Mouse (Mus musculus): ENCODE results near the gene Myocos. TPM values are rescaled to one million over a fixed set of nuclear protein-coding genes. Genes with fewer than 3 reads are reported as not detected.
A peak's percentile ranks its signal among the peaks of the same experiment; 100 is the strongest.
"Not testable (repeated sequence)": the region's sequence is repeated elsewhere in the genome, so short reads cannot be mapped to it uniquely, and the experiment has no call there.

The Myocos gene
- polyA plus RNA-seq, 1 experiment from 2014 or later: not detected

DNA sequence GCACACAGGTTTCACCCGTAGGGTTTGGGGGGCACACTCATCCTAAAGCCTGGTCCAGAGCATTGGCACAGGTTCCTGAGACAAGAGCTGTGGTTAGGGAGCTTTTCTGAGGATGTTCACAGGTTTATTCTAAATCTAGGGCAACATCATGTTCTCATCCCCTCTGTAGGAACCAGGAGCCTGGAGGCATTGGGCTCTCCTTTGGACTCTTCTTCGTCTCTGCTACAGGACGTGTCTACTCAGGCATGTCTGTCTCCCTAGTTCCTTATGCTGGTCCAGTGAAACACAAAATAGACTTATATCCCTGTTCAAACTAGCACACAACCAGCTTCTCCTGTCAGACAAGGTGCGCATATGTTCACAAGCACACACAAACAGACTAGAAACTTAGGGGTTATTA is 19.5 kb downstream of the Myocos start:
- WGBS (ENCODE audit: missing documents): 94% methylated on average over 4 of the region's 4 CpGs
- H3K36me3 ChIP-seq (ENCODE audit: inconsistent target): no peaks in the 10 kb centered on the region

DNA sequence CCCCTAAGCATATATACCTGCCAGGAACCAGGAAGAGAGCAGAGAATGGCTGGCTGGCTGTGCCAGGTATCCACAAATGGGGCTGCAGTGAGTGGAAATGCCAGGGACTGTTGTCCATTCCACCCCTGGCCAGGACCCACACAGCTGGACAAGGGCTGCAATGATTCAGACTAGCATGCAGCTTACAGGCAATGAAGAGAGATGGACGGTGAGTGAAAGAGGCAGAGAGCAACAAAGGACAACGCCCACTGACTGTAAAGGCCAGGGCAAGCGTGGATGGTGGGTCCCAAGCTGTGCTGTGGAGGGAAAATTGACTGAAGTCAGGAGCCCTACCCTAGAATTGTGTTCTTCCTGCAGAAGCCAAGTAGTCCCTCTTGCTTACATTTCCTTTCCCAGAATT is 21.5 kb downstream of the Myocos start:
- Histone ChIP-seq H3K36me3 (ENCODE audit: inconsistent target) (no peaks in the 10 kb centered on the region), H3K27ac (no peak overlapping the region), H3K4me3 (ENCODE audit: inconsistent target) (no peak overlapping the region), H3K79me2 (ENCODE audit: inconsistent target) (no peaks in the 10 kb centered on the region)
- 86% methylated on average over 3 of the region's 3 CpGs for WGBS (ENCODE audit: missing documents)

More for the DNA sequence above, 19.5 kb downstream of the Myocos start:
- no peak overlapping the region for H3K27ac ChIP-seq
- no peak overlapping the region for H3K4me3 ChIP-seq (ENCODE audit: inconsistent target)
- H3K79me2 ChIP-seq (ENCODE audit: inconsistent target): no peaks in the 10 kb centered on the region

DNA sequence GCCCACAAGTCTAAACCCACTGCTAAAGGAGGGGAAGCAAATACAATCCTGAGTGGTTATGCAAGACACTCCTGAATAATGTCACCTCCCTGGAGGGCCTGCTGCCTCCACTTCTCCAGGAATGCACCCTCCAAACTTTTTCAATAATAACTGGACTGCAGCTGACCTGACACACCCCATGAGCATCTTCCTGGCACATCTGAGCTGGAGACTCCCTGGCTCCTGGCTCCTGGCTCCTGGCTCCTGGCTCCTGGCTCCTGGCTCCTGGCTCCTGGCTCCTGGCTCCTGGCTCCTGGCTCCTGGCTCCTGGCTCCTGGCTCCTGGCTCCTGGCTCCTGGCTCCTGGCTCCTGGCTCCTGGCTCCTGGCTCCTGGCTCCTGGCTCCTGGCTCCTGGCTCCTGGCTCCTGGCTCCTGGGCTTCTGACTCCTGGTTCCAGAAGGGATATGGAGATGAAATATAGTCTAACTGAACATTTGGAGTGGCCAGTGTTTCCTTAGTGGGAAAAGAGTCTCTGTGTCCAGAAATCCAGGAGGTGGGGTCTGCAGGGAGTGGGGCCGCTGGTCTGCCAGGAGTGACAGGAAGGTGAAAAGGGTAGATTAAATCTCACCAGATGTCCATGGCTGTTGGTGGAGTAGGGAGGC is 22.6 kb downstream of the Myocos start:
- H3K4me3 ChIP-seq (ENCODE audit: inconsistent target); H3K79me2 ChIP-seq (ENCODE audit: inconsistent target); H3K27ac ChIP-seq; H3K36me3 ChIP-seq (ENCODE audit: inconsistent target): not testable (repeated sequence)
- 62% methylated on average over 1 of the region's 1 CpGs for WGBS (ENCODE audit: missing documents)

DNA sequence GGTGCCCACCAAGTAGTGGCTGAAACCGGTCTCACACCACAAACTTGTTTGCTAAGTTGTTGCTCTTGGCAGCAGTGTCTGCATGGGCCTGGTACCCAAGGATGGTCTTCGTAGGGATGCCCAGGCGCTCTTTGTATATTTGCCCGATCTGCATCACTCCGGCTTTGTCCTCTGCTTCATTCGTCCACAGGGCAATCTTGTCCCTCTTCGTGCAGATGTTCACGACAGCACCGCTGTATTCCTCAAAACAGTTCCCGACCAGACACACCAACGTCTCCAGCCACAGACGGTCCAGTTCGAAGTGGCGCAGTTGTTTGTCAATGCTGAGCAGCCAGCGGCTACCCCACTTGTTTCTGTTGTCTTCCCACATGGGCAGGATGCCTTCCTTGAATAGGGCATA is 29.7 kb downstream of the Myocos start:
- WGBS (ENCODE audit: missing documents): 93% methylated on average over 14 of the region's 15 CpGs
- not testable (repeated sequence) for H3K27ac ChIP-seq; H3K4me3 ChIP-seq (ENCODE audit: inconsistent target); H3K79me2 ChIP-seq (ENCODE audit: inconsistent target); H3K36me3 ChIP-seq (ENCODE audit: inconsistent target)

DNA sequence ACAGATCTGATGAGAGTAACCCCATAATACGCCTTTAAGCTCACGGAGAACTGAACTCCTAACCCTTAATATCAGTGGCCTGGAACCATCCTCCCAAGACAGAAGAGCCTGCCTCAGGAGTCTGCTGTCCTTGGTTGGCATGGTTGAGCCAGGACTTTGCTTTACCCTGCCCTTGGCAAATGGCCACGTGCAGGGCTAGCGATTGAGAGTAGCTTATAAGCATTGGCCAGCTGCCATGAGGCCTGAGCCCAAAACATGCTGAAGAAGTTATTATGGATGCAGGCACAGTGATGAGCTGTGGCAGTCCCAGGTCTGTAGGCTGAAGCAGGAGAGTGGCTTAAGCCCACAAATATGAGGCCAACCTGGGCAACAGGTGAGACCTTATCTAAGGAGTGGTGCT is 30.2 kb downstream of the Myocos start:
- not testable (repeated sequence) for H3K27ac ChIP-seq; H3K4me3 ChIP-seq (ENCODE audit: inconsistent target); H3K79me2 ChIP-seq (ENCODE audit: inconsistent target); H3K36me3 ChIP-seq (ENCODE audit: inconsistent target)
- WGBS (ENCODE audit: missing documents): 63% methylated on average over 4 of the region's 4 CpGs

DNA sequence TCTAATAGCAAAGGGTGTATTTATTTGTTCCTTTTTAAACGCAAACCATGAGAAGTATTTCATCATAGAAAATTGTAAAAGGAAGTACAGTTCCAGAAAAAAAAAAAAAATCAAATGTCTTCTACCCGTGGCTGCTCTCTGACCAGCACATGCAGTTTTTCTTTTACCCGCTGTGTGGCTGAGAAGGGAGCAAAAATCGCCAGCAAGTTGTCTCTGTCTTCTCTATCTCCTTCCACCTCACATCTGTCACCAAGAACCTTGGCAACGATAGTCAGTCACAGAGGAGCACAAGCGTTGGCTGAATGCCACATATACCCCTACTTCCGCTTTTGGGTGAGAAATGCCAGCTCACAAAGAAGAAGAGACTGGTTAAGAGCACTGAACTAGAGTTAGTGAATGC is 32.8 kb downstream of the Myocos start:
- 2% methylated on average over 7 of the region's 7 CpGs for WGBS (ENCODE audit: missing documents)
- H3K4me3 ChIP-seq (ENCODE audit: inconsistent target): peak overlapping the region; percentile 2; the same call in 1 of the 2 replicates
- H3K27ac ChIP-seq: peak overlapping the region; percentile 54
- no peaks in the 10 kb centered on the region for H3K36me3 ChIP-seq (ENCODE audit: inconsistent target)
- no peaks in the 10 kb centered on the region for H3K79me2 ChIP-seq (ENCODE audit: inconsistent target)

DNA sequence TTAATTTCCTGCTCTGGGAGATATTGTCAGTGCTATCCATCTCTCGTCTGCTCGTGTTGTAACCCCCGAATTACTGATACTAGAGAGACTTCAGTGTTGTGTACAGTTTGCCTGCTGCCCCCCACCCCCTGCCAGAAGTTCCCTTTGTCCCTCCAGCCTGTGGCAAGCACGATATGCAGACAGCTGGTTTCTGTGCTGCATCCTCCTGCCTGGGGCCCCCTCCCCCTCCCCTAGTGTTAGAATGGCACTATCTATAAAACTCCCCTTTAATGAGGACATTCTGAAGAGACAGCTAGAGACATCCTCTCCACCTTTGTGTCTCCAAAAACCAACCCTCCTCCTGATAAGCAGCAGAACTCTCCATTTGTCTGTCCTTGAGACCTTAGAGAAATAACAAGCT is 34.1 kb downstream of the Myocos start:
- no peak overlapping the region for H3K4me3 ChIP-seq (ENCODE audit: inconsistent target)
- 75% methylated on average over 4 of the region's 4 CpGs for WGBS (ENCODE audit: missing documents)
- H3K36me3 ChIP-seq (ENCODE audit: inconsistent target): no peaks in the 10 kb centered on the region
- H3K27ac ChIP-seq: no peak overlapping the region
- no peaks in the 10 kb centered on the region for H3K79me2 ChIP-seq (ENCODE audit: inconsistent target)

DNA sequence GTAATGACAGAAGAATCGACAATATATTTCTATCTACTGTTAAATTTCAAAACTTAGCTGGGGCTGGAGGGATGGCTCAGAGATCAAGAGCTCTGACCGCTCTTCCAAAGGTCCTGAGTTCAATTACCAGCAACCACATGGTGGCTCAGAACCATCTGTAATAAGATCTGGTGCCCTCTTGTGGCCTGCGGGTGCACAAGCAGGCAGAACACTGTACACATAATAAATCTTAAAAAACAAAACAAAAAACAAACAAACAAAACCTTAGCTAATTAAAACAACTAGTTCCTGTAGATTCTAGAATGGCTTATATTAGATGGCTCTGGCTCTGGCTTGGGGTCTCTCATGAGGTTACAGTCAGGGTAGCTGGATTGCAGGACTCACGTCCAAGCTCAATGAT is 37.5 kb downstream of the Myocos start:
- H3K79me2 ChIP-seq (ENCODE audit: inconsistent target): no peaks in the 10 kb centered on the region
- no peak overlapping the region for H3K4me3 ChIP-seq (ENCODE audit: inconsistent target)
- H3K36me3 ChIP-seq (ENCODE audit: inconsistent target): no peaks in the 10 kb centered on the region
- H3K27ac ChIP-seq: no peak overlapping the region
- WGBS (ENCODE audit: missing documents): 75% methylated on average over 4 of the region's 4 CpGs

DNA sequence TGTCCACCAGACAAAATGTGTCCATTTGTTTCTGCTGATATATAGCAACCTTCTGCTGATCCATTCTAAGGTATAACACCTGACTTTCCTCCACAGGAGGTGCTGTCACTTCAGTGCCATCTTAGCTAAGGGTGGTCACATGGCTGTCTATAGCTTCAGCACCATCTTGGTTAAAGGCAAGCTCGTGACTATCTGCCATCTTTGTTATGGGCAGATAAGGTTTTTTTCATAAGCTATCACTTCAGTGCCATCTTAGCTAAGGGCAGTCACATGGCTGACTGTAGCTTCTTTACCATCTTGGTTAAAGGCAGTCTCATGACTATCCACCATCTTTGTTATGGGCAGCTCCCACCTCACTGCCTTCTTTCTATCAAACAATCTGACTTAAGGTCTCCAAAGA is 42.5 kb downstream of the Myocos start:
- 88% methylated on average over 1 of the region's 1 CpGs for WGBS (ENCODE audit: missing documents)
- no peaks in the 10 kb centered on the region for H3K36me3 ChIP-seq (ENCODE audit: inconsistent target)
- no peak overlapping the region for H3K27ac ChIP-seq
- H3K4me3 ChIP-seq (ENCODE audit: inconsistent target): no peak overlapping the region
- H3K79me2 ChIP-seq (ENCODE audit: inconsistent target): no peaks in the 10 kb centered on the region

DNA sequence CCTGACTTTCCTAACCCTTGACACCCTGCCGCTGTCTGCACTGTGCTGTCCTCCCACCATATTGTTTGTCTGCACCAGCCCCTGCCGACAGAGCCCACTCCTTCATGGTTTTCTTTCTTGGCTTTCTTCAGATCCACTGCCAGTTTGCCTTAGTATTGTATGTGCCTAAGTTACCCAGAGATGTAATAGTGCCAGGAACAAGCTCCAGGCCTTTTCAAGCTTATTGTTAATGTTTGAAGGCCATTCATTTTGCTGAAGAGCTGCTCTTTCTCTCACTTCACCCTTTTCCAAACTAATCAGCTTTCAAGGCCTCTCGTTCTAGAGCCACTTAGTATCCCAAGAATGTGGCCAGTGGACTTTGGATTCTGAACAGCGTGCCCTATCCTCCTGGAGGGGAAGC is 46.8 kb downstream of the Myocos start:
- Histone ChIP-seq H3K79me2 (ENCODE audit: inconsistent target) (no peaks in the 10 kb centered on the region), H3K4me3 (ENCODE audit: inconsistent target) (no peak overlapping the region), H3K27ac (no peak overlapping the region), H3K36me3 (ENCODE audit: inconsistent target) (no peaks in the 10 kb centered on the region)
- 96% methylated on average over 4 of the region's 4 CpGs for WGBS (ENCODE audit: missing documents)

DNA sequence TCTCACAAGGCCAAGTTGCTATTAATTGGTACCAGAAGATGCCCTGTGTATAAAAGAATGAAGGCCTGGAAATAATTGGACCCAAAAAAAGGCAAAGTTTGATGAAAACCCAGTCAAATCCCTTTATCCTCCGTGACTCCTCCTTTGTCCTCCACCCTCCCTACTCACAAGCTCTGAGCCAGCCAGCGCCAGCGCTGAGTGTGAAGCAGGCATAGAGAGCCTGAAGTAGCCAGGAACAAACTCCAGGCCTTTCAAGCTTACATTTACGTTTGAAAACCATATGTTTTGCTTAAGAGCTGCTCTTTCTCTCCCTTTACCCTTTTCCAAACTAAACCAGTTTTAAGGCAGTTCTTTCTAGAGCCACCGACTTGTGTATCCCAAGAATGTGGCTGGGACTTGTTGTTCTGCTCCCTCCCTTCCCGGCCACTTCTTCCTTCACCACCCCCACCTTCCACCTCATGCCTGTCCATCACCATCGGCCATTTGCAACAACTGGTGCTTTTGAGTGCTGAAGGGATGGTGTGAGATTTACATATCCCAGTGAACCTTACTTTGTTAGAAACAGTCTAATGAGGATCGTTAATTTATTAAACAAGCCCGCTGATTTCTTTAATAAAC is 48.3 kb downstream of the Myocos start:
- Histone ChIP-seq H3K79me2 (ENCODE audit: inconsistent target) (no peaks in the 10 kb centered on the region), H3K4me3 (ENCODE audit: inconsistent target) (no peak overlapping the region), H3K27ac (no peak overlapping the region), H3K36me3 (ENCODE audit: inconsistent target) (no peaks in the 10 kb centered on the region)
- whole genome bisulfite sequencing (ENCODE audit: missing documents): 71% methylated on average over 9 of the region's 9 CpGs

DNA sequence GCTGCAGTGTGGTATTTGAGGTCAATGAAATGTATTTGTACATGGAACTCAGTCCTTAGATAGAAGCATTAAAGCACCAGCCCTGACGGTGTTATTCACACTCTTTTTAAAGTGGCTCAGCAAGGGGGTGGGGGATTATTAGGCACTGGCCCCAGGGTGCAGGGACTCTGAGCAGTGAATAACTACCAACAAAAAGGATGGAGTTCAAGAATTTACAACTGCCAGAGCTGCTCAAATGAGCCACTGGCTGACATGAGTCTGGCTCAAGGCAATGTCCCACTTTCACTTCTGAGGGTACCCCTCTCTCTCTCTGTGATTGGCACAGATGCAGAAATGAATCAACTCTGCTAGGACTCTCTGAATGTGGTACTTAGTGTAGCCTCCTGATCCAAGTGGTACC is 49.9 kb downstream of the Myocos start:
- Histone ChIP-seq H3K4me3 (ENCODE audit: inconsistent target) (no peak overlapping the region), H3K79me2 (ENCODE audit: inconsistent target) (no peaks in the 10 kb centered on the region), H3K27ac (no peak overlapping the region), H3K36me3 (ENCODE audit: inconsistent target) (no peaks in the 10 kb centered on the region)
- WGBS (ENCODE audit: missing documents): 50% methylated on average over 1 of the region's 1 CpGs

DNA sequence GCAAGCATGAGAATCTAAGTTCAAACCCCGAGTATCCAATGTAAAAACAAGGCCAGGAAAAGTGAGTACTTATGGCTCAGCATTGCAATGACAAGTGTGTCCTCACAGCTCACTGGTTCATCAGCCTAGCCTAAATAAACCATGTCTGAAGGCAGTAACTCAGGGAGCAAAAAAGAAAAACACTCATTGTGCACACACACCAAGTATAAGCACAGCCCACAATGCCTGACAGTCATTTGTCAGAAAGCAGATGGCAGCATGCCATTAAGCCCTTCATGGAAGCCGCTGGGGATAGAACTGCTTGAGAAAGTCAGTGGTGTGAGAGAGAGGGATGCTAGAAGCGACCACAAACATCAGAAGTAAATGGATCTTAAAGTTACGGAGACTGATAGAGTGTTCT is 56.7 kb downstream of the Myocos start:
- H3K36me3 ChIP-seq (ENCODE audit: inconsistent target): peaks cover 50% of the 10 kb centered on the region
- H3K79me2 ChIP-seq (ENCODE audit: inconsistent target): no peaks in the 10 kb centered on the region
- 92% methylated on average over 4 of the region's 4 CpGs for WGBS (ENCODE audit: missing documents)
- H3K4me3 ChIP-seq (ENCODE audit: inconsistent target): no peak overlapping the region
- H3K27ac ChIP-seq: no peak overlapping the region

DNA sequence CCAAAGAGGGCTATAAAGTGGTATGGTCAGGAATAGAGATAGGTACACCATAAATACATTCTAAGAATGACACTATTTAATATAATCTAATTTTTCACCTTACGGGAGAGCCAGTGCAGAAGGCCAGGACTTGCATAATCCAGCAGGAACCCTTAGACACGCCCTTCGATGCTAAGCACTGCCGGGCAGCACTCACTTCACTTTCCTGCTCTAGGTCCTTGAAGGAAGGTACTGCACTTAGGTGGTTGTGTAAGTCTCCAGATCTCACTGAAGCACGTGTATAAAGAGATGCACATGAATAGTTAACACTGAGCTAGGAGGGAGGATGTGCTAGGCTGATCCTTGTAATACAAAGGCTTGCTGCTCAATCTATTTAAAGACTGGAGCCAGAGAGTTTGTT is 58.4 kb downstream of the Myocos start:
- Histone ChIP-seq H3K79me2 (ENCODE audit: inconsistent target) (no peaks in the 10 kb centered on the region), H3K4me3 (ENCODE audit: inconsistent target) (no peak overlapping the region), H3K36me3 (ENCODE audit: inconsistent target) (peaks cover 58% of the 10 kb centered on the region), H3K27ac (no peak overlapping the region)
- WGBS (ENCODE audit: missing documents): 95% methylated on average over 5 of the region's 5 CpGs

DNA sequence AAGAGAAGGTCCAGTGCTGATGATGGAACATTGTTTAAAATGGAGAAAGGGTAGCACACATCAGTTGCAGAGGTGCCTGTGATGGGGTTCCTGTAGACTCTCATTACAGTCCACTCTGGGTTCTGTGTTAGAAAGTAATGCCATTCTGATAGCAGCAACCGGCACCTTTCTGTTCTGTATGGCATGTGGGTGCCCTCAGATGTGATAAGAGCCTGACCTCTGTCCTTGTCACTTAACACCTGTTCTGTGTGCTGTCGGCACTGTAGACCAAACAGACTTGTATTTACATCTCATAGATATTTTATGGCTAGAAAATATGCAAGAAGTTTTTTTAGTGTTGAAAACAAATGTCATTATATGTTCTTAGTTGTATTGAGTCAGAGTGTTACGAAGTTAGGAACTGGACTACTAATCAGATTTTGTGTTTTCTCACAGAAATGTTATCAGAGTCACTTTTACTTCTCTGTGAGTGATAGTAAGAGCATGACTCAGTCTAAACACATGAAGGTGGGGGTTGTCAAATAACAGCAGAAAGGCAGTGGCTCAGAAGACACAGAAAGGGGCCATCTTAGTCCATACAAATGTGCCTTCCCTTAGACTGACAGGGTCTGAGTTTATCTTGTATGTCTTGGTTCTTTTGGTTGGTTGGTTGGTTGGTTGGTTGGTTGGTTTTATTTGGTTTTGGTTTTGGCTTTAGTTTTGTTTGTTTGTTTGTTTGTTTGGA is 60.5 kb downstream of the Myocos start:
- 96% methylated on average over 3 of the region's 3 CpGs for WGBS (ENCODE audit: missing documents)
- Histone ChIP-seq H3K27ac (no peak overlapping the region), H3K36me3 (ENCODE audit: inconsistent target) (peaks cover 73% of the 10 kb centered on the region), H3K4me3 (ENCODE audit: inconsistent target) (no peak overlapping the region), H3K79me2 (ENCODE audit: inconsistent target) (no peaks in the 10 kb centered on the region)

Measured in macrophage (primary cell).